ENCODE assay signal across 8 mouse cellular contexts in the genomic region with DNA sequence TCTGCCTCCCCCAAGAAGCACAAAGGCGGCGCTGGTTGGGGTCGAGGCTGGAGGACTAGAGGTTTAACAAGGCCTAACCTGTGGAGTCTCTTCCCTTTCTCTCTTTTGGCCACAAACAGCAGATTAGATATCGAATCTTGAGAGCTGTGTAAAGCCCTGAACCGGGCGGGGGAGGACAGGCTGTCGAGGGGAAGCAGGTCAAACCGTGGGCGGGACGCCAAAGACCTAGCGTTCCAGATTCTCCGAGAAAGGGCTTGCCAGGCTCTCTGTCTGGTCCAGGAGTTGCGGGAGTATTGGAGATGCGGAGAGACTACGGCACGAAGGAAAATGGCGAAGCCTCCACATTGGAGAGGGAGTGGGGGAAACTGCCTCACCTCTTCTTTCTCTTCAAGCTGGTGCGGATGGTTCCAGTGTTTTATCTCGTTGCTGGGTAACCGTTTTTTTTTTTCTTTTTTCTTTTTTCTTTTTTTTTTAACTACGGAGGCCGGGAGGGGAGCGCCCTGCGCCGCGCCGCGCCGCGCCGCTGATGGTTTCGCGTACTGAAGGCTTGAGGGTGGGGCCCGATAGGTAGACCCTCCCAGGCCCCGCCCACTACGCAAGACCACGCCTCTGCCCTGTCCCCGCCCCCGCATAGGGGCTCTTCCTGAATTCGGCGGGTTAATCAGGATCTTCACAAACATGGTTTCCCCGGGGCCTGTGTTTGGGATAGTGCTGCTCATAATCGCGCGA. TPM values are rescaled to one million over a fixed set of nuclear protein-coding genes. Genes with fewer than 3 reads are reported as not detected.
A peak's percentile ranks its signal among the peaks of the same experiment; 100 is the strongest.
DNase-seq lines count a peak whose midpoint lies in the region; ATAC-seq and TF ChIP-seq lines count a peak whose summit lies in the region.

Gene Spa17, minus strand, starts transcription at position 541 of the 729 bp plus-strand sequence.

- H3K36me3 ChIP-seq in embryonic facial prominence, embryonic 13.5 days: no peaks in the 10 kb centered on the region
- no peaks in the 10 kb centered on the region for H3K36me3 ChIP-seq in kidney, adult 2 months (ENCODE audit: control insufficient read depth, insufficient read depth, low read length)
- no peaks in the 10 kb centered on the region for H3K36me3 ChIP-seq in limb, embryonic 12.5 days
- H3K36me3 ChIP-seq in midbrain, embryonic 15.5 days (replicated peaks): no peaks in the 10 kb centered on the region
- H3K36me3 ChIP-seq in spleen, adult 2 months (ENCODE audit: control insufficient read depth, insufficient read depth, low read length): no peaks in the 10 kb centered on the region

- H3K4me2 ChIP-seq in embryonic facial prominence, embryonic 13.5 days: peak within 1 kb of the TSS; percentile 71
- H3K4me2 ChIP-seq in limb, embryonic 12.5 days: peak within 1 kb of the TSS; percentile 71
- peak within 1 kb of the TSS; percentile 58 for H3K4me2 ChIP-seq in midbrain, embryonic 15.5 days

- TF ChIP-seq CTCF in kidney, adult 2 months (conservative IDR thresholded peaks at IDR 0.05; ENCODE audit: insufficient read depth, insufficient read length, low read depth, low read length): no peak
- no peak for TF ChIP-seq CTCF in spleen, adult 2 months (IDR thresholded peaks at IDR 0.05; ENCODE audit: extremely low read depth, insufficient read depth, insufficient read length, insufficient replicate concordance)

- peak; percentile 13 for TF ChIP-seq POLR2A in kidney, adult 2 months (IDR thresholded peaks at IDR 0.05; ENCODE audit: low read depth, low read length)
- TF ChIP-seq POLR2A in spleen, adult 2 months (IDR thresholded peaks at IDR 0.05; ENCODE audit: low read depth, low read length): no peak

- H3K9me3 ChIP-seq in embryonic facial prominence, embryonic 13.5 days: no peaks in the 10 kb centered on the region
- no peaks in the 10 kb centered on the region for H3K9me3 ChIP-seq in limb, embryonic 12.5 days
- H3K9me3 ChIP-seq in midbrain, embryonic 15.5 days: no peaks in the 10 kb centered on the region

- peaks cover 4% of the 10 kb centered on the region; the same call in 1 of the 2 replicates for H3K27me3 ChIP-seq in embryonic facial prominence, embryonic 13.5 days
- no peaks in the 10 kb centered on the region for H3K27me3 ChIP-seq in kidney, adult 2 months (replicated peaks; ENCODE audit: control insufficient read depth, insufficient read depth, low read length)
- H3K27me3 ChIP-seq in limb, embryonic 12.5 days: 0 out of 2 replicates have a peak, but pooled peaks cover 8% of the 10 kb centered on the region
- H3K27me3 ChIP-seq in midbrain, embryonic 15.5 days (replicated peaks): 0 out of 2 replicates have a peak, but pooled peaks cover 4% of the 10 kb centered on the region
- no peaks in the 10 kb centered on the region for H3K27me3 ChIP-seq in spleen, adult 2 months (ENCODE audit: control insufficient read depth, insufficient read depth, low read length)

- DNase-seq in 3134 (ENCODE audit: extremely low read depth, insufficient read length, low spot score): peak; percentile 93
- DNase-seq in adrenal gland, postnatal 36 days: peak; percentile 90 to 95
- peak; percentile 91 to 94 for DNase-seq in heart, adult 18-20 months
- DNase-seq in kidney, adult 2 months: peak; percentile 95
- DNase-seq in spleen, adult 2 months (ENCODE audit: low read depth in 1 of 2, low spot score in 2 of 2): peak; percentile 80 to 87

- H3K4me1 ChIP-seq in embryonic facial prominence, embryonic 13.5 days: peaks cover 7% of the 10 kb centered on the region; the same call in 1 of the 2 replicates
- 0 out of 2 replicates have a peak, but pooled peaks cover 6% of the 10 kb centered on the region for H3K4me1 ChIP-seq in kidney, adult 2 months (ENCODE audit: control insufficient read depth, insufficient read depth, low read length)
- H3K4me1 ChIP-seq in limb, embryonic 12.5 days (replicated peaks): peaks cover 6% of the 10 kb centered on the region; the same call in 1 of the 2 replicates
- H3K4me1 ChIP-seq in midbrain, embryonic 15.5 days: 0 out of 2 replicates have a peak, but pooled peaks cover 6% of the 10 kb centered on the region
- peaks cover 6% of the 10 kb centered on the region; the same call in 1 of the 2 replicates for H3K4me1 ChIP-seq in spleen, adult 2 months (ENCODE audit: control insufficient read depth, insufficient read depth, insufficient read length)

- under 1% methylated on average over 45 of the region's 45 CpGs for WGBS in embryonic facial prominence, embryonic 13.5 days
- WGBS in kidney, adult 2 months: under 1% methylated on average over 45 of the region's 45 CpGs
- WGBS in limb, embryonic 12.5 days: under 1% methylated on average over 45 of the region's 45 CpGs
- under 1% methylated on average over 45 of the region's 45 CpGs for WGBS in midbrain, embryonic 15.5 days
- WGBS in spleen, adult 2 months: under 1% methylated on average over 33 of the region's 45 CpGs

- peak within 1 kb of the TSS; percentile 55; the same call in 1 of the 2 replicates for H3K27ac ChIP-seq in embryonic facial prominence, embryonic 13.5 days
- peak within 1 kb of the TSS; percentile 42 for H3K27ac ChIP-seq in kidney, adult 2 months (ENCODE audit: insufficient read depth, low read depth, low read length)
- H3K27ac ChIP-seq in limb, embryonic 12.5 days: peak within 1 kb of the TSS; percentile 29; the same call in 1 of the 2 replicates
- peak within 1 kb of the TSS; percentile 91 for H3K27ac ChIP-seq in midbrain, embryonic 15.5 days
- H3K27ac ChIP-seq in spleen, adult 2 months (ENCODE audit: insufficient read depth, low read length): peak within 1 kb of the TSS; percentile 15; the same call in 1 of the 2 replicates

- peak within 1 kb of the TSS; percentile 80 for H3K9ac ChIP-seq in embryonic facial prominence, embryonic 13.5 days
- peak within 1 kb of the TSS; percentile 69 for H3K9ac ChIP-seq in limb, embryonic 12.5 days (replicated peaks)
- peak within 1 kb of the TSS; percentile 66 for H3K9ac ChIP-seq in midbrain, embryonic 15.5 days

- ATAC-seq in embryonic facial prominence, embryonic 13.5 days (ENCODE audit: insufficient number of reproducible peaks, insufficient read depth, low FRiP score, low TSS enrichment, low read depth): peak; percentile 96
- ATAC-seq in limb, embryonic 12.5 days (ENCODE audit: insufficient number of reproducible peaks, insufficient read depth, low FRiP score, low TSS enrichment, low read depth): peak; percentile 91
- peak; percentile 96 for ATAC-seq in midbrain, embryonic 15.5 days (replicated peaks)

- H3K4me3 ChIP-seq in embryonic facial prominence, embryonic 13.5 days: peak within 1 kb of the TSS; percentile 71
- peak within 1 kb of the TSS; percentile 67 for H3K4me3 ChIP-seq in kidney, adult 2 months (ENCODE audit: insufficient read depth, low read depth, low read length)
- peak within 1 kb of the TSS; percentile 65 for H3K4me3 ChIP-seq in limb, embryonic 12.5 days (replicated peaks)
- peak within 1 kb of the TSS; percentile 69 for H3K4me3 ChIP-seq in midbrain, embryonic 15.5 days
- peak within 1 kb of the TSS; percentile 76 for H3K4me3 ChIP-seq in spleen, adult 2 months (ENCODE audit: extremely low read depth, insufficient read depth, insufficient read length)

RNA-seq across cellular contexts. Expression of gene Spa17, which starts in this region (rescaled TPM):
- 1 to 10 TPM; 3.0 to 4.4 TPM for total RNA-seq in adrenal gland, postnatal 36 days (2021)
- polyA plus RNA-seq in embryonic facial prominence, embryonic 13.5 days (2015; fragmentation: Nextera tagmentation; extraction: Ambion mirVana): 6.5 and 10.2 TPM in 2 replicates
- 1 to 10 TPM; 1.3 to 1.7 TPM for total RNA-seq in heart, adult 18-20 months (2021)
- polyA plus RNA-seq in kidney, adult 2 months (2012; rRNA removed): 3.1 and 3.5 TPM in 2 replicates
- 6.0 and 6.1 TPM in 2 replicates for polyA plus RNA-seq in limb, embryonic 12.5 days (2016; fragmentation: Nextera tagmentation; extraction: Ambion mirVana)
- polyA plus RNA-seq in midbrain, embryonic 15.5 days (2015; fragmentation: Nextera tagmentation; extraction: Ambion mirVana): 8.5 and 8.6 TPM in 2 replicates
- 0.21 TPM in 1 of 2 replicates, not detected in the other for polyA plus RNA-seq in spleen, adult 2 months (2012; rRNA removed)

Comparison
In these comparisons a context has a peak if more than half of its experiments do, and no peak if none do; other contexts are left out.
1. Peak in every context shown above with its lines: DNase-seq, ATAC-seq, H3K4me3 ChIP-seq and H3K27ac ChIP-seq.
2. Peak in DNase-seq, H3K4me3 ChIP-seq and H3K27ac ChIP-seq in spleen, adult 2 months; RNA of the gene not detected or under 1 TPM.
3. H3K27ac ChIP-seq: peak in every context shown above with its lines; median percentile 91 in midbrain, embryonic 15.5 days; 55 in embryonic facial prominence, embryonic 13.5 days; 42 in kidney, adult 2 months; 29 in limb, embryonic 12.5 days; 15 in spleen, adult 2 months.